Mouse (Mus musculus): ENCODE results near the gene Cst8.

The Cst8 gene

GRCm38 (mm10) chr2:148798485-148798884, at the start of gene Cst8:
Gene Cst8, plus strand, starts transcription at chr2:148798785.
- 88% methylated on average over 1 of the region's 1 CpGs for WGBS

- WGBS: 84% methylated on average over 1 of the region's 1 CpGs
Observed at GRCm38 (mm10) chr2:148750058-148750457, 48.5 kb upstream of the Cst8 start, which contains the start of gene Cstl1. Gene Cstl1, plus strand, starts transcription at chr2:148750358.

- 14% methylated on average over 15 of the region's 15 CpGs for WGBS
Observed at GRCm38 (mm10) chr2:148751893-148752813, 46.4 kb upstream of the Cst8 start.

GRCm38 (mm10) chr2:148754310-148754846, 44.2 kb upstream of the Cst8 start:
- WGBS: 74% methylated on average over 1 of the region's 1 CpGs

GRCm38 (mm10) chr2:148763648-148764388, 34.8 kb upstream of the Cst8 start:
- 97% methylated on average over 1 of the region's 1 CpGs for WGBS

- 85% methylated on average over 4 of the region's 4 CpGs for WGBS
Observed at GRCm38 (mm10) chr2:148771397-148771796, 27.2 kb upstream of the Cst8 start, which contains the start of gene Cst11. Gene Cst11, minus strand, starts transcription at chr2:148771497.

- WGBS: 24% methylated on average over 1 of the region's 1 CpGs
Observed at GRCm38 (mm10) chr2:148781709-148782108, 16.9 kb upstream of the Cst8 start, which contains the start of gene 8030411F24Rik. Gene 8030411F24Rik, plus strand, starts transcription at chr2:148782009.

- WGBS: 88% methylated on average over 6 of the region's 6 CpGs
Observed at GRCm38 (mm10) chr2:148789142-148789541, 9.4 kb upstream of the Cst8 start, which contains the start of gene Cst12. Gene Cst12, plus strand, starts transcription at chr2:148789361.

GRCm38 (mm10) chr2:148801491-148801921, 2.9 kb downstream of the Cst8 start:
- WGBS: 43% methylated on average over 3 of the region's 3 CpGs

GRCm38 (mm10) chr2:148806696-148807095, 8.1 kb downstream of the Cst8 start:
- WGBS: 72% methylated on average over 6 of the region's 6 CpGs

GRCm38 (mm10) chr2:148819909-148820308, 21.3 kb downstream of the Cst8 start, which contains the start of gene Cst13:
Gene Cst13, plus strand, starts transcription at chr2:148820081.

GRCm38 (mm10) chr2:148825986-148826385, 27.4 kb downstream of the Cst8 start:
- WGBS: 72% methylated on average over 1 of the region's 1 CpGs

- WGBS: 76% methylated on average over 4 of the region's 4 CpGs
Observed at GRCm38 (mm10) chr2:148834912-148835311, 36.3 kb downstream of the Cst8 start, which contains the start of gene Cst9. Gene Cst9, plus strand, starts transcription at chr2:148835147.

- 86% methylated on average over 5 of the region's 5 CpGs for WGBS
Observed at GRCm38 (mm10) chr2:148838075-148838777, 39.6 kb downstream of the Cst8 start.

- WGBS: 82% methylated on average over 2 of the region's 2 CpGs
Observed at GRCm38 (mm10) chr2:148839224-148839623, 40.6 kb downstream of the Cst8 start.

- WGBS: 27% methylated on average over 8 of the region's 8 CpGs
Observed at GRCm38 (mm10) chr2:148851116-148851906, 52.7 kb downstream of the Cst8 start.

All from cerebral cortex, adult 2 months (tissue).